Mouse (Mus musculus): ENCODE measurements around the gene Ass1. TPM values are rescaled to one million over a fixed set of nuclear protein-coding genes. Genes with fewer than 3 reads are reported as not detected.

The Ass1 gene
- polyA plus RNA-seq, 1 experiment from 2014 or later = 8.0 TPM

Other genes with a start within 250 kb of the Ass1 start
- 144 and 150 TPM in 2 replicates for gene Ncs1, start 224.4 kb upstream of the Ass1 start, polyA plus RNA-seq (2015; fragmentation: Nextera tagmentation; extraction: Ambion mirVana)
- 0.12 and 0.19 TPM in 2 replicates for gene Hmcn2, start 155.8 kb upstream of the Ass1 start, polyA plus RNA-seq (2015; fragmentation: Nextera tagmentation; extraction: Ambion mirVana)
- gene Fubp3, start 102.4 kb downstream of the Ass1 start, polyA plus RNA-seq (2015; fragmentation: Nextera tagmentation; extraction: Ambion mirVana) = 59.2 and 62.7 TPM in 2 replicates
- gene Prdm12, start 169.8 kb downstream of the Ass1 start, polyA plus RNA-seq (2015; fragmentation: Nextera tagmentation; extraction: Ambion mirVana) = 2.2 and 4.0 TPM in 2 replicates
- 41.3 and 43.4 TPM in 2 replicates for gene Exosc2, start 200.5 kb downstream of the Ass1 start, polyA plus RNA-seq (2015; fragmentation: Nextera tagmentation; extraction: Ambion mirVana)
- 19.7 and 21.7 TPM in 2 replicates for gene Abl1, start 218.2 kb downstream of the Ass1 start, polyA plus RNA-seq (2015; fragmentation: Nextera tagmentation; extraction: Ambion mirVana)

All from hindbrain, embryonic 13.5 days (tissue).